Mouse (Mus musculus) thymus, adult 2 months (tissue): Measurements from ENCODE around the gene Coro2b. TPM values are rescaled to one million over a fixed set of nuclear protein-coding genes. Genes with fewer than 3 reads are reported as not detected.
"Not testable (repeated sequence)": the region's sequence is repeated elsewhere in the genome, so short reads cannot be mapped to it uniquely, and the experiment has no call there.

Experiments
- DNase-seq: peaks from one replicate; pipeline ENCODE4 v3.0.0; 2021
- H3K27ac ChIP-seq: fragments of 200-500 bp; 2 replicates; pipeline ENCODE4 v1.5.1; 2012; ENCODE audit warnings: low read length, control low read depth; ENCODE audit not compliant: control insufficient read depth, insufficient read depth
- H3K27me3 ChIP-seq: fragments of 200-500 bp; 2 replicates; pipeline ENCODE4 v1.6.1; 2012; ENCODE audit warnings: mild to moderate bottlenecking, low read length, moderate library complexity, mixed read lengths; ENCODE audit not compliant: control insufficient read depth, insufficient read depth
- H3K36me3 ChIP-seq: fragments of 200-500 bp; 2 replicates; pipeline ENCODE4 v1.6.1; 2012; ENCODE audit warnings: mild to moderate bottlenecking, low read length, moderate library complexity; ENCODE audit not compliant: control insufficient read depth, insufficient read depth
- H3K4me1 ChIP-seq: fragments of 200-500 bp; replicated peaks from 2 replicates; pipeline ENCODE4 v1.6.1; 2012; ENCODE audit warnings: low read length; ENCODE audit not compliant: control insufficient read depth, insufficient read depth
- H3K4me3 ChIP-seq: fragments of 200-500 bp; 2 replicates; pipeline ENCODE4 v1.5.1; 2012; ENCODE audit warnings: mild to moderate bottlenecking, low read length, control low read depth, moderate library complexity; ENCODE audit not compliant: control insufficient read depth, insufficient read depth
- CTCF ChIP-seq: fragments of 200-500 bp; IDR thresholded peaks from 2 replicates; pipeline ENCODE4 v1.5.1; 2012; ENCODE audit warnings: mild to moderate bottlenecking, control low read depth, low read length, moderate library complexity, borderline replicate concordance; ENCODE audit not compliant: control insufficient read depth, poor library complexity, insufficient read depth; ENCODE audit errors: extremely low read depth
- POLR2A ChIP-seq: fragments of 200-500 bp; IDR thresholded peaks from 2 replicates; pipeline ENCODE4 v1.6.1; 2012; ENCODE audit warnings: mild to moderate bottlenecking, low read length, control low read depth, moderate library complexity; ENCODE audit not compliant: control insufficient read depth, poor library complexity, insufficient read depth; ENCODE audit errors: extremely low read depth
- WGBS: fragments of 180-500 bp; shearing (Covaris S2); methylation state at CpG from one replicate; pipeline ENCODE4 v1.1.7; 2018; 5-methylcytosine and 5-hydroxymethylcytosine counted together
- polyA plus RNA-seq: library from polyadenylated mRNA; depleted of rRNA; stranded (reverse); fragments of >200 nt; gene quantifications from 2 replicates; pipeline ENCODE4 v1.2.3, GENCODE M21; 2012

The Coro2b gene
- polyA plus RNA-seq, 1 experiment = 18.2 TPM

DNA sequence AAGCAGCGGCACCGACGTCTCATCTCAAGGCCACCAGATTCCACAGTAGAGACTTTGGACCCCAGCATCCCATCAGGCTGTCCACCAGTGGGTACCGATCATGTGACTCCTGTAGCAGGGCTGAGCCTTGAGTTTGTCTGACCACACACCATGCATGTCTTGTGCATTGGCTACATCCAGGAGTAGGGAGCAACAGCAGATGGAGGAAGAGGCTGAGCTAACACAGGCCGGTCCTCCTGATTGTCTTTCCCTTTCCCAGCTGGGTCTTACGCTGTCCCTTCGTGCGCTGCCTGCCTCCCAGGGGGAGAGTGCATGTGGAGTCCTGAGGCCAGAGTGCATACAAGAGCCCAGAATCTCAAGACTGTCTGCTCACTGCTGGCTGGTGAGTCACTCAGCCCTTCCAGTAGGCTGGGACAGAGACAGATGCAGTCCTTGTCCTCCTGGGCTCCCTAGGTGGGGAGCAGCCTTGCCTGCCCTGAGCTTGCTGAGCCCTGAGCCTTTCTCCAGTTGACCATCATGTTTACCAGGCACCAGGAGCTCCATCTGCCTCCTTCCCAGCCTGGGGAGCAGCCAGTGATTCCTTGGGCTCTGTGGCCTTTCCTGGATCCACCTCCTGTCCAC, 84.4 kb downstream of the Coro2b start:
- 97% methylated on average over 8 of the region's 8 CpGs for WGBS
- Histone ChIP-seq H3K27me3 (no peaks in the 10 kb centered on the region), H3K36me3 (no peaks in the 10 kb centered on the region), H3K4me1 (peaks cover 3% of the 10 kb centered on the region), H3K27ac (no peak overlapping the region), H3K4me3 (no peak overlapping the region)
- TF ChIP-seq CTCF = no peak
- TF ChIP-seq POLR2A = no peak
- no peak for DNase-seq

DNA sequence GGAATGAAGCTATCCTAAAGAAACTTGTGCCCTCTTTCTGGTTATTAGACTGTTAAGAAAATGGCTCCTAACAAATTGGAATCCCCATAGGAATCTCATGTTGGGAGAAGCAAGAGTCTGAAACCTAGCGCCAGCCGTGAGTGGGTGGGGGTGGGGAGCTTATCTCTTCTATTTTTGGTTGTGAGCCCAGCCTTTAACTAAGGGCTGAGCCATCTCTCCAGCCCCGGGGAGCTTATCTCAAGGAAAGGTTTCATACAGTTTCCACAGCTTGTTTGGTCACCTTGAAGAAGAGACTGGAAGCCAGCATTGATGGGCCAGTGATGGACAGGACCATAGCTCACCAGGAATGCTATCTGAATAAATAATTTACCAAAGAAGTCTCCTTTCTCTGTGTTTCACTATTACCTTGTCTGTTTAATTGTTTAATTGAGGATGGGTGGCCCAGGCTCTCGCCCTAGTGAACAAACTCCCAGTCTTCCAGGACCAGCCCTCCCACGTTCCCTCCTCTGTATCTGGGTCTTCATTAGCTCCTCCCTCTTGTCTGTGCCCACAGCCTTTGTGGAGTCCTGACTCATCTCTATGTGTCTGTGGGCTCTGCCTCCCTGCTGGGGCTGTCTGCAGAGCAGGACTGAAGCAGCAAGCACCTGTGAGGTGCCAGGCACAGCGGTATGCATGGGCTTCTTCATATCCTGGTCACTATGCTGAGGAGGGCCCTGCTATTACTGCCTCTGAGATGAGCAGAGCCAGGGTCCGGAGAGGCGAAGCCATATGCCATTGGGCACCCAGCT, 85.1 kb downstream of the Coro2b start:
- 88% methylated on average over 8 of the region's 8 CpGs for WGBS

DNA sequence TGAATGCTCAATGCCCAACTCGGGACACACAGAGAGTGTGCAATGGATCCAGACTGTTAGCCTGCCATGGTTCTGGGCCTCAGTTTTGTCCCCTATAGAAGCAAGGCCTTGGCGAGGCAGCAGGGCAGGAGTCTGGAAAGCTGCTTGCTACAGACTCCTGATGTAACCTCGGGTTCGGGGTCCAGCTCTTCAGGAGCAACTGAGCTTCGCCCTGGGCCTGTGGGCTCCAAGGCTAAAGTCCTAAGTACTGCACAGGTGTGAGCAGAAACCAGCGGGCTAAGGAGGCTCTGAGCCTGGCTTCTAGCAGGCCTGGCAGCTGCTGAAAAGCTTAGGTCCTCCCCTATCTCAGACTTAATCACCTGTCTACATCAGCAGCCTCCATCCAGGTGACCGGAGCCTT, 86.0 kb downstream of the Coro2b start:
- no peak overlapping the region for H3K4me3 ChIP-seq
- 96% methylated on average over 7 of the region's 7 CpGs for WGBS
- H3K36me3 ChIP-seq = no peaks in the 10 kb centered on the region
- no peaks in the 10 kb centered on the region for H3K27me3 ChIP-seq
- peaks cover 3% of the 10 kb centered on the region for H3K4me1 ChIP-seq
- no peak for TF ChIP-seq POLR2A
- no peak for TF ChIP-seq CTCF
- H3K27ac ChIP-seq = no peak overlapping the region
- DNase-seq = no peak

More for the DNA sequence above, 85.1 kb downstream of the Coro2b start:
- peaks cover 3% of the 10 kb centered on the region for H3K4me1 ChIP-seq
- no peaks in the 10 kb centered on the region for H3K27me3 ChIP-seq
- TF ChIP-seq POLR2A (no peak), CTCF (no peak)
- H3K4me3 ChIP-seq = no peak overlapping the region
- H3K27ac ChIP-seq = no peak overlapping the region
- H3K36me3 ChIP-seq = no peaks in the 10 kb centered on the region
- DNase-seq = no peak

DNA sequence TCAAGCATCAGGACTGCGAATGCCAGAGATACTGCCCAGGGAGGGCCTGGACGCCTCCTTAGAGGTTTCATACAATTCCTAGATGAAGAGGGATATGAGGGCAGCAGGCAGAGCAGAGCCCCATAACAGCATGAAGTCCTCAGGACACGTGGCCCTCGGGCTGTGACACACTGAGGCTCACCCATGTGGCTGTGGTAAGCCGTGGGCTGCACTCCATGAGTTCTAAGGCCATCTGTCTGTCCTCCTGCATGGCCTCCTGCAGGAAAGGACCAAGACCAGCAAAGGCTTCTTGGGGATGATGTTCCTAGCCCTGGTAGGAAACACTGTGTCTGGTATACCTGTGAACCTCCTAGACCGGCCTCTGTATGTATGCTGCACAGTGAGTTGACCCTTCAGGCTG, 86.5 kb downstream of the Coro2b start:
- TF ChIP-seq CTCF (no peak), POLR2A (no peak)
- Histone ChIP-seq H3K4me3 (no peak overlapping the region), H3K36me3 (no peaks in the 10 kb centered on the region), H3K27me3 (no peaks in the 10 kb centered on the region), H3K27ac (no peak overlapping the region), H3K4me1 (no peaks in the 10 kb centered on the region)
- DNase-seq = no peak
- 89% methylated on average over 6 of the region's 6 CpGs for WGBS

DNA sequence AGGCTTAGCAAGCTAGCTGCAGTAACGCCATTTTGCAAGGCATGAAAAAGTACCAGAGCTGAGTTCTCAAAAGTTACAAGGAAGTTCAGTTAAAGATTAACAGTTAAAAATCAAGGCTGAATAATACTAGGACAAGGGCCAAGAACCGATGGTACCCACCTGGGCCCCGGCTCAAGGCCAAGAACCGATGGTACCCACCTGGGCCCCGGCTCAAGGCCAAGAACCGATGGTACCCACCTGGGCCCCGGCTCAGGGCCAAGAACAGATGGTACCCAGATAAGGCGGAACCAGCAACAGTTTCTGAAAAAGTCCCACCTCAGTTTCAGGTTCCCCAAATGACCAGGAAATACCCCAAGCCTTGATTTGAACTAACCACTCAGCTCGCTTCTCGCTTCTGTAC, 89.5 kb downstream of the Coro2b start:
- H3K36me3 ChIP-seq, H3K4me1 ChIP-seq, H3K27me3 ChIP-seq, DNase-seq, H3K27ac ChIP-seq, H3K4me3 ChIP-seq: not testable (repeated sequence)
- 96% methylated on average over 6 of the region's 10 CpGs for WGBS

DNA sequence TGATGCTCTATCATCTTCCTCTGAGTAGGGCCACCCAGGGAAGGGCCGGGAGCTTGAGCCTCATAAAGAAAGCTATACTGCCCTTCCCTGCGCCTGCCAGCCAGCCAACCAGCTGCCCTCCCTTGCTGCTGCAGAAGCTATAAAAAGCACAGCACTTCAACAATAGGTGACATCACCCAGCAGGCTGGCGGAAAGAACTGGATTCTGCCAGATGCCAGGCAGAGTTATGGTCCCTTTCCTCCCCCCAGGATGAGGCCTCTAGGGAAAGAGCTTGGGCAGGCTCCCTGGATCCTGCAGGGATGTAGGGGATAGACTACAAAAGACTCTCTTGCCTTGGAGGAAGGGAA, 98.1 kb downstream of the Coro2b start:
- H3K27me3 ChIP-seq = no peaks in the 10 kb centered on the region
- no peak overlapping the region for H3K4me3 ChIP-seq
- TF ChIP-seq POLR2A = no peak
- TF ChIP-seq CTCF = no peak
- H3K36me3 ChIP-seq = no peaks in the 10 kb centered on the region
- no peaks in the 10 kb centered on the region for H3K4me1 ChIP-seq
- 93% methylated on average over 3 of the region's 3 CpGs for WGBS
- DNase-seq = no peak
- no peak overlapping the region for H3K27ac ChIP-seq
